Mouse (Mus musculus) adipose tissue, adult 10 weeks (tissue): ENCODE data around the gene Hist1h3a. TPM values are rescaled to one million over a fixed set of nuclear protein-coding genes. Genes with fewer than 3 reads are reported as not detected.

Experiments used
- polyA plus RNA-seq: library from polyadenylated mRNA; stranded (reverse); fragments of 350-450 nt; fragmentation: Illumina TruSeq; extraction: RNeasy Lipid Tissue Mini Kit (QIAGEN cat#74804); gene quantifications from one replicate; pipeline ENCODE4 v1.2.3, GENCODE M21; 2014; ENCODE audit warnings: low read depth, low replicate concordance

Gene Hist1h3a
- not detected for polyA plus RNA-seq

GRCm38 (mm10) chr13:23761871-23762821 lies at the start of gene Hist1h3a:
TSS of gene Hist1h3a (minus strand) at chr13:23762386.

GRCm38 (mm10) chr13:23806422-23807052 lies 44.4 kb upstream of the Hist1h3a start, which contains the start of gene Slc17a2:
TSS of gene Slc17a2 (plus strand) at chr13:23806993.

GRCm38 (mm10) chr13:23769613-23770012 lies 7.4 kb upstream of the Hist1h3a start, which contains the start of gene Trim38:
TSS of gene Trim38 (plus strand) at chr13:23769913.

GRCm38 (mm10) chr13:23763586-23764323 lies 1.6 kb upstream of the Hist1h3a start, which contains the start of gene Hist1h1a:
TSS of gene Hist1h1a (plus strand) at chr13:23763666.

GRCm38 (mm10) chr13:23760972-23761864 lies 968 bp downstream of the Hist1h3a start, which contains the start of gene Hist1h4a:
TSS of gene Hist1h4a (minus strand) at chr13:23761230.

GRCm38 (mm10) chr13:23756790-23757189 lies 5.4 kb downstream of the Hist1h3a start, which contains the start of gene Hist1h4b:
TSS of gene Hist1h4b (plus strand) at chr13:23757013.

GRCm38 (mm10) chr13:23752067-23752741 lies 10.0 kb downstream of the Hist1h3a start, which contains the start of gene Hist1h3b:
TSS of gene Hist1h3b (plus strand) at chr13:23752267.

GRCm38 (mm10) chr13:23750839-23751477 lies 11.2 kb downstream of the Hist1h3a start, which contains the start of gene Hist1h2ab:
TSS of gene Hist1h2ab (plus strand) at chr13:23751126.

GRCm38 (mm10) chr13:23746201-23747080 lies 15.7 kb downstream of the Hist1h3a start, which contains the start of gene Hist1h2bb:
TSS of gene Hist1h2bb (plus strand) at chr13:23746734.

GRCm38 (mm10) chr13:23745381-23746161 lies 16.6 kb downstream of the Hist1h3a start, which contains the start of gene Hist1h3c:
TSS of gene Hist1h3c (minus strand) at chr13:23745602.

GRCm38 (mm10) chr13:23738677-23739068 lies 23.5 kb downstream of the Hist1h3a start, which contains the start of gene Hist1h1c:
TSS of gene Hist1h1c (plus strand) at chr13:23738808.

Other genes with a start within 250 kb of the Hist1h3a start
- 24.5 TPM for gene Hist1h4h, start 231.3 kb downstream of the Hist1h3a start, polyA plus RNA-seq
- gene Hist1h2af, start 228.5 kb downstream of the Hist1h3a start, polyA plus RNA-seq = not detected
- gene Hist1h3g, start 227.0 kb downstream of the Hist1h3a start, polyA plus RNA-seq = not detected
- gene Hist1h2bh, start 219.0 kb downstream of the Hist1h3a start, polyA plus RNA-seq = 0.24 TPM
- gene Hist1h3f, start 218.3 kb downstream of the Hist1h3a start, polyA plus RNA-seq = not detected
- not detected for gene Hist1h4f, start 210.7 kb downstream of the Hist1h3a start, polyA plus RNA-seq
- 0.16 TPM for gene Hist1h1d, start 209.1 kb downstream of the Hist1h3a start, polyA plus RNA-seq
- 0.67 TPM for gene Hist1h3e, start 200.0 kb downstream of the Hist1h3a start, polyA plus RNA-seq
- not detected for gene Hist1h2ae, start 191.2 kb downstream of the Hist1h3a start, polyA plus RNA-seq
- gene Hist1h2bg, start 191.0 kb downstream of the Hist1h3a start, polyA plus RNA-seq = 3.0 TPM
- not detected for gene Hist1h2bf, start 188.2 kb downstream of the Hist1h3a start, polyA plus RNA-seq
- gene Hist1h2ad, start 188.0 kb downstream of the Hist1h3a start, polyA plus RNA-seq = not detected
- gene Hist1h3d, start 186.6 kb downstream of the Hist1h3a start, polyA plus RNA-seq = 0.92 TPM
- gene Hist1h4d, start 180.8 kb downstream of the Hist1h3a start, polyA plus RNA-seq = 0.56 TPM
- 7.3 TPM for gene Hist1h2be, start 141.3 kb downstream of the Hist1h3a start, polyA plus RNA-seq
- gene Hist1h1e, start 139.8 kb downstream of the Hist1h3a start, polyA plus RNA-seq = 3.9 TPM
- gene Hist1h2ac, start 78.4 kb downstream of the Hist1h3a start, polyA plus RNA-seq = 0.42 TPM
- 128 TPM for gene Hist1h2bc, start 78.2 kb downstream of the Hist1h3a start, polyA plus RNA-seq
- not detected for gene Hist1h1t, start 66.6 kb downstream of the Hist1h3a start, polyA plus RNA-seq
- gene Hist1h4c, start 63.9 kb downstream of the Hist1h3a start, polyA plus RNA-seq = 0.73 TPM
- gene Hfe, start 51.5 kb downstream of the Hist1h3a start, polyA plus RNA-seq = 35.7 TPM
- 73.4 TPM for gene Hist1h1c, start 23.6 kb downstream of the Hist1h3a start, polyA plus RNA-seq
- gene Hist1h3c, start 16.8 kb downstream of the Hist1h3a start, polyA plus RNA-seq = not detected
- not detected for gene Hist1h2bb, start 15.7 kb downstream of the Hist1h3a start, polyA plus RNA-seq
- not detected for gene Hist1h2ab, start 11.3 kb downstream of the Hist1h3a start, polyA plus RNA-seq
- not detected for gene Hist1h3b, start 10.1 kb downstream of the Hist1h3a start, polyA plus RNA-seq
- gene Hist1h4b, start 5.4 kb downstream of the Hist1h3a start, polyA plus RNA-seq = not detected
- gene Hist1h4a, start 1.2 kb downstream of the Hist1h3a start, polyA plus RNA-seq = 2.5 TPM
- not detected for gene Hist1h1a, start 1.3 kb upstream of the Hist1h3a start, polyA plus RNA-seq
- gene Trim38, start 7.5 kb upstream of the Hist1h3a start, polyA plus RNA-seq = 0.15 TPM
- not detected for gene Slc17a2, start 44.6 kb upstream of the Hist1h3a start, polyA plus RNA-seq
- gene Slc17a3, start 77.0 kb upstream of the Hist1h3a start, polyA plus RNA-seq = not detected
- gene Slc17a1, start 105.4 kb upstream of the Hist1h3a start, polyA plus RNA-seq = 0.35 TPM
- not detected for gene Slc17a4, start 152.6 kb upstream of the Hist1h3a start, polyA plus RNA-seq
- gene Hist1h2ba, start 171.8 kb upstream of the Hist1h3a start, polyA plus RNA-seq = not detected
- gene Hist1h2aa, start 172.1 kb upstream of the Hist1h3a start, polyA plus RNA-seq = not detected
- gene Scgn, start 228.8 kb upstream of the Hist1h3a start, polyA plus RNA-seq = 0.69 TPM